Mouse (Mus musculus): ENCODE measurements at regions not wholly inside any gene's neighbourhood (a gene's known extent, or its start where the extent isn't known, plus 50 kb on each side); places are given as distances from the start of the nearest gene placed in this dataset.

- Histone ChIP-seq H3K4me3 (no peak overlapping the region), H3K27ac (no peak overlapping the region)
- no peak for TF ChIP-seq CTCF (IDR thresholded peaks at IDR 0.05)
- intact Hi-C loops (cut with DNase I): no loop called here
- no peak for DNase-seq
Observed at GRCm38 (mm10) chr12:16026654-16027053, 209.9 kb upstream of the Trib2 start.

- intact Hi-C loops (cut with DNase I): no loop called here
- no peak for TF ChIP-seq CTCF (IDR thresholded peaks at IDR 0.05)
- no peak for DNase-seq
- Histone ChIP-seq H3K27ac (no peak overlapping the region), H3K4me3 (no peak overlapping the region)
Observed at GRCm38 (mm10) chr12:16023273-16023672, 206.6 kb upstream of the Trib2 start.

- H3K4me3 ChIP-seq: no peak overlapping the region
- peak overlapping the region; percentile 56 for H3K27ac ChIP-seq
- DNase-seq: peak; percentile 43
- TF ChIP-seq CTCF (IDR thresholded peaks at IDR 0.05): no peak
- intact Hi-C loops (cut with DNase I): no loop called here
Observed at GRCm38 (mm10) chr12:16021202-16021821, 204.6 kb upstream of the Trib2 start.

GRCm38 (mm10) chr12:16018237-16018636 is 201.5 kb upstream of the Trib2 start:
- no peak for DNase-seq
- no peak overlapping the region for H3K4me3 ChIP-seq
- TF ChIP-seq CTCF (IDR thresholded peaks at IDR 0.05): no peak
- H3K27ac ChIP-seq: no peak overlapping the region
- intact Hi-C loops (cut with DNase I): loop anchor here (10.0 kb wide), 1 partner anchor 313 kb away; no protein-coding TSS in a partner anchor

GRCm38 (mm10) chr12:16016621-16017020 is 199.9 kb upstream of the Trib2 start:
- no peak overlapping the region for H3K4me3 ChIP-seq
- intact Hi-C loops (cut with DNase I): loop anchor here (10.0 kb wide), 1 partner anchor 312 kb away; no protein-coding TSS in a partner anchor
- no peak for DNase-seq
- no peak overlapping the region for H3K27ac ChIP-seq
- TF ChIP-seq CTCF (IDR thresholded peaks at IDR 0.05): no peak

- intact Hi-C loops (cut with DNase I): loop anchor here (10.0 kb wide), 1 partner anchor 311 kb away; no protein-coding TSS in a partner anchor
- no peak for TF ChIP-seq CTCF (IDR thresholded peaks at IDR 0.05)
- no peak for DNase-seq
- Histone ChIP-seq H3K4me3 (no peak overlapping the region), H3K27ac (no peak overlapping the region)
Observed at GRCm38 (mm10) chr12:16015596-16015995, 198.9 kb upstream of the Trib2 start.

- intact Hi-C loops (cut with DNase I): loop anchor here (10.0 kb wide), 1 partner anchor 310 kb away; no protein-coding TSS in a partner anchor
- Histone ChIP-seq H3K27ac (peak overlapping the region; percentile 20; the same call in 1 of the 2 replicates), H3K4me3 (no peak overlapping the region)
- TF ChIP-seq CTCF (IDR thresholded peaks at IDR 0.05): no peak
- no peak for DNase-seq
Observed at GRCm38 (mm10) chr12:16014679-16015078, 198.0 kb upstream of the Trib2 start.

GRCm38 (mm10) chr12:16013861-16014630 is 197.3 kb upstream of the Trib2 start:
- intact Hi-C loops (cut with DNase I): loop anchor here (10.0 kb wide), 1 partner anchor 309 kb away; no protein-coding TSS in a partner anchor
- DNase-seq: peak; percentile 45
- H3K4me3 ChIP-seq: no peak overlapping the region
- peak overlapping the region; percentile 53 for H3K27ac ChIP-seq
- TF ChIP-seq CTCF (IDR thresholded peaks at IDR 0.05): peak; percentile 38; the same call in 1 of the 2 replicates

- TF ChIP-seq CTCF (IDR thresholded peaks at IDR 0.05): no peak
Observed at GRCm38 (mm10) chr12:16013354-16013753, 196.6 kb upstream of the Trib2 start.

GRCm38 (mm10) chr12:16012081-16012480 is 195.4 kb upstream of the Trib2 start:
- peak; percentile 35 for DNase-seq
- intact Hi-C loops (cut with DNase I): loop anchor here (10.0 kb wide), 1 partner anchor 307 kb away; no protein-coding TSS in a partner anchor
- TF ChIP-seq CTCF (IDR thresholded peaks at IDR 0.05): no peak
- no peak overlapping the region for H3K4me3 ChIP-seq
- H3K27ac ChIP-seq: peak overlapping the region; percentile 65

More at GRCm38 (mm10) chr12:16013354-16013753, 196.6 kb upstream of the Trib2 start:
- intact Hi-C loops (cut with DNase I): loop anchor here (10.0 kb wide), 1 partner anchor 309 kb away; no protein-coding TSS in a partner anchor
- Histone ChIP-seq H3K27ac (peak overlapping the region; percentile 53), H3K4me3 (no peak overlapping the region)
- no peak for DNase-seq

- intact Hi-C loops (cut with DNase I): loop anchor here (5.0 to 10.0 kb wide), 3 partner anchors 193 to 515 kb away; partner anchors contain the start of gene Trib2
- DNase-seq: peak; percentile 44
- TF ChIP-seq CTCF (IDR thresholded peaks at IDR 0.05): peak; percentile 16; the same call in 1 of the 2 replicates
Observed at GRCm38 (mm10) chr12:16009822-16010620, 193.3 kb upstream of the Trib2 start.

More at GRCm38 (mm10) chr12:16009822-16010620, 193.3 kb upstream of the Trib2 start:
- peak overlapping the region; percentile 48 for H3K4me3 ChIP-seq
- peak overlapping the region; percentile 85 for H3K27ac ChIP-seq

Data from gastrocnemius, adult 2 months (tissue).